Mouse (Mus musculus) G1E-ER4 (cell line): ENCODE data around the gene Olfml1. TPM values are rescaled to one million over a fixed set of nuclear protein-coding genes. Genes with fewer than 3 reads are reported as not detected.

Experiments used
- GATA1 ChIP-seq: IDR thresholded peaks from one replicate; pipeline ENCODE4 v1.8.0; 2012; ENCODE audit warnings: low read length, inconsistent platforms
- polyA plus RNA-seq: library from polyadenylated mRNA; stranded (reverse); fragments of >175 nt; gene quantifications from 2 replicates; pipeline ENCODE4 v1.2.3, GENCODE M21; 2012

Gene Olfml1
- polyA plus RNA-seq, 1 experiment, result not detected

GRCm38 (mm10) chr7:107568971-107569370 is 1.7 kb downstream of the Olfml1 start:
- TF ChIP-seq GATA1, result no peak

DNA sequence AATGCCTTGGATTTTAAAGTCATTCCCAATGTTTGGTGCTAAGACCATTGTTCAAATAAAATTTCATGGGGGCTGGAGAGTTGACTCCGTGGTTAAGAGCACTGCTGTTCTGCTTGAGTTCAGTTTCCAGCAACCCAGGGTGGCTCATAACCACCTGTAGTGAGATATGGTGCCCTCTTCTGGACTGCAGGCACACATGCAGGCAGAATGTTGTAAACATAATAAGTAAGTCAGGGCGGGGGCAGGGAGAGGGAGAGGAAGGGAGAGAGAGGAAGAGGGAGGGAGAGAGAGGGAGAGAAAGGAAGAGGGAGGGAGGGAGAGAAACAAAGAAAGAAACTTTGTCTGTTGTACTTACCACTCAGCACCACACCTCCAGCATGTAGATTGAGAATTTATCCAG is 6.6 kb downstream of the Olfml1 start:
- TF ChIP-seq GATA1, result no peak

GRCm38 (mm10) chr7:107574276-107574675 is 7.0 kb downstream of the Olfml1 start:
- TF ChIP-seq GATA1, result no peak

DNA sequence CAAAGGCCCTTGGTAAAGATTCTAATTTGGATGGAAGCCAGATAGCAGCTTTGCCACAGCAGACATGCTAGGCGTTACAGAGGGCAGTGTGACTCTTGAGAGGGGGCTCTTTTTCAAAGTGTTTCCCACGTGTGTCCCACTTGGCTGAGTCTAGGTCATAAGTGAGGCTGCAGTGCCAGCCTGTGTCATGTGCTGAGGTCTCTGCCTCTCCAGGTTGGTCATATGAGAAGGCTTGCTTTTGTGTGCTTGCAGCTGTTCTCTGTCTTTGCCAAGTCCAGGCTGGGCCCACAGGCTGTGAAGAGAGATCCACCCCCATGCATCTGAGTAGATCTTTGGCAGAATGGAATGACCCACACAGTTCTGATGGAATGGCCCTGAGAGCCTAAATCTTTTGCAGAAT is 25.4 kb downstream of the Olfml1 start:
- no peak for TF ChIP-seq GATA1

GRCm38 (mm10) chr7:107593904-107594303 is 26.7 kb downstream of the Olfml1 start:
- TF ChIP-seq GATA1, result no peak

- TF ChIP-seq GATA1, result no peak
Measured at GRCm38 (mm10) chr7:107594325-107594856, 27.1 kb downstream of the Olfml1 start.

DNA sequence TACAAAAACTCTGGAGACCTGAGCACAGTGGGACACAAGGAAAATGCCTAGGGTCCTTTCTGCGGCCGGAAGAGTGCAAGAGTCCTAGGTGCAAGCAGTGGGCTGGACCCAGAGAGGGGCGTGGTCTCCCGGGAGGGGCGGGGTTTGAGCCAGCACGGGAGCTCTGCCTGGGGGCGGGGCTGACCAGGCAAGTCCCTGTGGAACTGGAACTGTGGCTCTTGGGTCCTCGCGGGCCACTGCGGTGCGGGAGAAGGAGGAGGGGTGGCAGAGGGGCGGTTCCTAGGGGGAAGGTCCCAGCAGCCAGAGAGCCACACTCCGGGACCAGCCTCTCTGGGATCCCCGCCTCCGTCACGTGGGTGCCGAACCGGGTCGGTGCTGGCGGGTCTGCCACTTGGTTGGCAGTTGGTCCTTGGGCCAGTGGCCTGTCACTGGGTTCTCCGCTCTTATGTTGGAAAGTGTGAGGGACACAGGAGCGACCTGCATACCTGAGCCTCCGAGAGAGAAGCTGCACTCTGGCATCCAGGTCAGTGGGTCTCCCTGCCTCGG is 27.7 kb downstream of the Olfml1 start, which contains the start of gene Ppfibp2:
Gene Ppfibp2, plus strand, starts transcription at position 351 of the 546 bp plus-strand sequence.
- TF ChIP-seq GATA1, result no peak

DNA sequence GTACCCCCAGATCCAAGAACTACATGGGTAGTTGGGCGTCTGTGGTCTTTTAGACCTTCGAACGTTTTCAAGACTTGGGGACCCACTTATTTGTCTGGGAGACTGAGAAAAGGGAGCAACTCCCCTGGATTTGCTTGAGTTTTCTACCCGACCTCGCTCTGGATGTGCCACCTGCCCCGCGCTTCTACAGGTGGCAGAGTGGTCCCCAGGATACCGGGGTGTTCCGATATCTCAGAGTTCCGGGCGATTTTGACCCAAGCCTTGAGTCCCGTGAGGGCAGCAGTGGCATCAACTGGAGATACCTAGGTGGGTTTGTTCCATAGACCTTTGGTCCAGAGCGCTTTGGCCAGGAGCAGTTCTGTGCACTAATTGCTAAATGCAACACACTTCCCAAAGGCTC is 28.2 kb downstream of the Olfml1 start:
- no peak for TF ChIP-seq GATA1

- no peak for TF ChIP-seq GATA1
Measured at GRCm38 (mm10) chr7:107596753-107597152, 29.5 kb downstream of the Olfml1 start.

DNA sequence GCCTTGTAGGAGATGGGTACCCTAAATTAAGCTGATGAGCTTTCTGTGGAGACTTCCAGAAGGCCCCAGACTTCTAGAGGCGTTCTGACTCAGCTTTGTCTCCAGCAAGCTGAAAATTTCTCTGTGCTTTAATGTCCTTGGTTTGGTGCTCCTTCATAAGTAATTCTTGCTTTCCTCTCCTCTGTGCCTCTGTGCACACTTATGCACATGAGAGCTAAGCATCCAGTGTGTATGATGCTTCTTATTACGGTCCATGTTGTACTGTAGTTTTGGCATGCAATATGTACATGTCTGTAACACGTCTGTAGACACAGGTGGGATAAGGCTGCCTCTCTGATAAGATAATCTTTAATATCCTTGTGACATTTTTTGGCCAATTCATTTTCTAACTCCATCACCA is 30.7 kb downstream of the Olfml1 start:
- TF ChIP-seq GATA1, result no peak

- TF ChIP-seq GATA1, result no peak
Measured at GRCm38 (mm10) chr7:107600651-107601050, 33.4 kb downstream of the Olfml1 start.

DNA sequence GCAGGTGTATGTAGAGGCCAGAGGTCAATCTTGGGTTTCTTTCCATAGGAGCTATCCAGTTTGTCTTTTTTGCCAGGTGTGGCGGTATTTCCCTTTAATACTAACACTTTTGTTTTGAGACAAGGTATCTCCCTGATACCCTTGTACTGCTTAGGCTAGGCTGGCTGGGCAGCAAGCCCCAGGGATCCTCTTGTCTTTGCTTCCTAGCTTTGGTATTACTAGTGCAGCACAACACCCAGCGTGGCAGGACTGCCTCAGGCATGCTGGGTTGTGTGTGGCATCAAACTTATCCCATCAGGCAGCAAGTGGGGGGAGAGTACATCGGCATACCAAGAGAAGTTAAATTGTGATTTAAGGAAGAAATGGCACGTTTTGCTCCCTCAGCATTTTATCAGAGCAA is 35.3 kb downstream of the Olfml1 start:
- TF ChIP-seq GATA1, result no peak

- no peak for TF ChIP-seq GATA1
Measured at GRCm38 (mm10) chr7:107602913-107603312, 35.7 kb downstream of the Olfml1 start.

DNA sequence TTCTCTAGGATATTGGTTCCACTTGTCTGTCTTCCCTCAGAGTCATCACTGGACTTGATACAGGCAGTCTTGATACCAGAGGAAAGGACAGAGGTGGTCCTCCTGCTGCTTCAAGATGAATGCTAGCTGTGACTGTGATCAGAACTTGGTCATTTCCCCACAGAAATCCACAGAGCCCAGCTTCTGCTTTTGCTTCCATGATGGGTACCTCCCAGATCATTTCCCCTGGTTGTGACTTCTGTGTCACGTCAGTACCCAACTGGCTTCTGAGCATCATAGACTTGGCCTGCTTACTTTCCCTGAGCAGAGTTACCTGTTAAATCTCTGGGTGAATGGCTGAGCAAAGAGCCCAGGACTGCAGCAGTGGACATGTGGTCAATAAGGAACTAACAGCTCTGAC is 40.5 kb downstream of the Olfml1 start:
- TF ChIP-seq GATA1, result no peak

DNA sequence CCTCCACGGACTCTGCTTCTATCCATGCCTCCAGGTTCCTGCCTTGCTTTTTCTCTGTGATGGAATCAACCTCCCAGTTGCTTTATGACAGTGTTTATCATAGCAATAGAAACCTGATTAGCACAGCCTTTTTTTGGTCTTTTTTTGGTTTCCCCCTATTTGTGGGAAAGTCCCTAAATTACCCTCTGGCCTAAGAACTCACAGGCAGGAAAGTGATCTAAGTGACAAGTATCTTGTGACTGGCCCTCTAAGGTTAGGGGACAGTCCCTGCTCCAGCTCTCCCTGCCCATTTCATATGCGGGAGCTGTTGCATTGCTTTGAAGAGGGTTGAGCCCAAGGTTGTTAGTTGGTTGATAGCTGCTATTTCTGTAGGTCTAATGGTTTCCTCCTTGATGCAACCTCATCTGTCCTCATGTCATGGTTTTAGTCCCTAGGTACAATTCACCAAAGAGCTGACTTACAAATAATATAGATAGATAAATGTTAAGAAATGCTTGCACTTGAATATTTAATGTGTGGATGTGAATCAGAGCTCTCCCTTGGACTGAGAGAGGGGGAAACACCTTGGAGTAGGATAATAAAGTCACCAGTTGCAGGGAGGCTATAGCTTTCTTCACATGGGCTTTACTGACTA is 42.5 kb downstream of the Olfml1 start:
- TF ChIP-seq GATA1, result no peak

- TF ChIP-seq GATA1, result no peak
Measured at GRCm38 (mm10) chr7:107610880-107611279, 43.6 kb downstream of the Olfml1 start.

- no peak for TF ChIP-seq GATA1
Measured at GRCm38 (mm10) chr7:107618028-107618992, 51.1 kb downstream of the Olfml1 start.
